In the genomic region with DNA sequence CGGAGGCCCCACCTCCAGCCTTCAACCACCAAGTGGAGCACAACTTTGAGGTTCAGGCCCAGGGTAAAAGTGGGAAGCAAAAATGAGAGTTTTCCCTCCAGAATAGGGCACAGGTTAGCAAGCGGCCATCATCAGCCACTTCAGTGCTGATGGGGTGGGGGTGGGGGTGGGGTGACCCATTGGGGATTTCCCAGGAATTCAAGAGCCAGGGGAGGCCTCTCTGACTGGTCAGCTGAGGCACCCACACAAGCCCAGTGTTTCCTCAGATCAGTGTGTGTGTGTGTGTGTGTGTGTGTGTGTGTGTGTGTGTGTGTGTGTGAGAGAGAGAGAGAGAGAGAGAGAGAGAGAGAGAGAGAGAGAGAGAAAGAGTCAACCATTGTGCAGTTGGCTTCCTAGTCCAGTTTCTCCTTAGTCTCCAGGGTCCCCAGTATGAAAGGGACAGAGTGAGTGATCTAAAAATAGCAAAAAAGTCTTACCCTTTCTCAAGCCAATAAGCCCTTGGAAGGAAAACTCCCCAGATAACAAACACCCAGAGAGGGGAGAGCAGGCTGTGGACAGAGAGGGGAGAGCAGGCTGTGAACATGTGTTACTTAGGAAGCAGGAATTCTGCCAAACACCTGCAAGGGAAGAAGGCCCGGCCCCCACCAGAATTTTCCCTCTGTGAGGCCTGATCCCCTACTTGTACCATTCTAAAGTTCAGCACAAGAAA, we compare ENCODE assay signal across 11 mouse cellular contexts. TPM values are rescaled to one million over a fixed set of nuclear protein-coding genes. Genes with fewer than 3 reads are reported as not detected.
DNase-seq lines count a peak whose midpoint lies in the region; ATAC-seq and TF ChIP-seq lines count a peak whose summit lies in the region.
"Had no signal": no experiment of that assay in that cellular context is flagged by ENCODE, and none has a peak within 500 bp of the region (broad histone marks: within the 10 kb centered on the region; RNA-seq: fewer than 3 reads in every experiment).

No protein-coding gene starts in this region.

- no peak for TF ChIP-seq EP300 in stomach, postnatal 0 days (optimal IDR thresholded peaks at IDR 0.05)

- H3K9me3 ChIP-seq in hindbrain, postnatal 0 days (ENCODE audit: low read length) = no peaks in the 10 kb centered on the region
- no peaks in the 10 kb centered on the region for H3K9me3 ChIP-seq in hindbrain, embryonic 14.5 days (ENCODE audit: control insufficient read depth, low read length)
- H3K9me3 ChIP-seq in megakaryocyte, embryonic 14.5 days = no peaks in the 10 kb centered on the region
- no peaks in the 10 kb centered on the region for H3K9me3 ChIP-seq in heart, embryonic 16.5 days (replicated peaks; ENCODE audit: control insufficient read depth, low read length)
- H3K9me3 ChIP-seq in stomach, postnatal 0 days (ENCODE audit: control insufficient read depth, low read length) = no peaks in the 10 kb centered on the region
- H3K9me3 ChIP-seq in forebrain, postnatal 0 days (ENCODE audit: low read length) = no peaks in the 10 kb centered on the region
- H3K9me3 ChIP-seq: hindbrain, embryonic 13.5 days had no signal

- no peaks in the 10 kb centered on the region for H3K4me1 ChIP-seq in hindbrain, postnatal 0 days (ENCODE audit: insufficient read depth, low read length)
- no peaks in the 10 kb centered on the region for H3K4me1 ChIP-seq in hindbrain, embryonic 14.5 days (replicated peaks; ENCODE audit: control insufficient read depth, insufficient read depth, low read length)
- H3K4me1 ChIP-seq in megakaryocyte, embryonic 14.5 days = peaks cover 61% of the 10 kb centered on the region
- peaks cover 27% of the 10 kb centered on the region for H3K4me1 ChIP-seq in heart, embryonic 16.5 days (ENCODE audit: control insufficient read depth, insufficient read depth, low read length)
- 0 out of 2 replicates have a peak, but pooled peaks cover 2% of the 10 kb centered on the region for H3K4me1 ChIP-seq in stomach, postnatal 0 days (replicated peaks; ENCODE audit: control insufficient read depth, insufficient read depth)
- no peaks in the 10 kb centered on the region for H3K4me1 ChIP-seq in forebrain, postnatal 0 days (ENCODE audit: insufficient read depth)

- DNase-seq in hindbrain, postnatal 0 days (ENCODE audit: low spot score) = no peak
- DNase-seq in hindbrain, embryonic 14.5 days (ENCODE audit: low spot score) = no peak
- no peak for DNase-seq in stomach, postnatal 0 days (ENCODE audit: low spot score)
- no peak for DNase-seq in cerebellum, postnatal 14 days
- DNase-seq in forebrain, postnatal 0 days = no peak
- DNase-seq: cerebellum, adult 9-11 months had no signal

- TF ChIP-seq CTCF in hindbrain, postnatal 0 days (IDR thresholded peaks at IDR 0.05; ENCODE audit: low read depth) = no peak
- no peak for TF ChIP-seq CTCF in stomach, postnatal 0 days (IDR thresholded peaks at IDR 0.05; ENCODE audit: low read depth)
- TF ChIP-seq CTCF in forebrain, postnatal 0 days (IDR thresholded peaks at IDR 0.05; ENCODE audit: low read depth) = no peak

- no peaks in the 10 kb centered on the region for H3K36me3 ChIP-seq in hindbrain, postnatal 0 days (ENCODE audit: insufficient read depth, low read length)
- no peaks in the 10 kb centered on the region for H3K36me3 ChIP-seq in hindbrain, embryonic 14.5 days (replicated peaks; ENCODE audit: control insufficient read depth, insufficient read depth)
- no peaks in the 10 kb centered on the region for H3K36me3 ChIP-seq in megakaryocyte, embryonic 14.5 days (replicated peaks; ENCODE audit: low read length)
- no peaks in the 10 kb centered on the region for H3K36me3 ChIP-seq in heart, embryonic 16.5 days (ENCODE audit: control insufficient read depth, insufficient read depth)
- no peaks in the 10 kb centered on the region for H3K36me3 ChIP-seq in stomach, postnatal 0 days (ENCODE audit: control insufficient read depth, insufficient read depth, low read length)
- H3K36me3 ChIP-seq in forebrain, postnatal 0 days (ENCODE audit: insufficient read depth) = no peaks in the 10 kb centered on the region
- H3K36me3 ChIP-seq: hindbrain, embryonic 13.5 days had no signal

- H3K4me2 ChIP-seq in hindbrain, postnatal 0 days (ENCODE audit: low read depth, low read length) = no peak overlapping the region
- no peak overlapping the region for H3K4me2 ChIP-seq in hindbrain, embryonic 14.5 days (replicated peaks)
- H3K4me2 ChIP-seq in heart, embryonic 16.5 days (ENCODE audit: low read depth, low read length) = no peak overlapping the region; the same call in 1 of the 2 replicates
- no peak overlapping the region for H3K4me2 ChIP-seq in stomach, postnatal 0 days (replicated peaks; ENCODE audit: low read depth)
- no peak overlapping the region for H3K4me2 ChIP-seq in forebrain, postnatal 0 days (ENCODE audit: low read depth)
- H3K4me2 ChIP-seq: hindbrain, embryonic 13.5 days had no signal

- no peak overlapping the region for H3K9ac ChIP-seq in hindbrain, postnatal 0 days (replicated peaks; ENCODE audit: low read length)
- no peak overlapping the region for H3K9ac ChIP-seq in hindbrain, embryonic 14.5 days
- H3K9ac ChIP-seq in heart, embryonic 16.5 days (ENCODE audit: low read length) = no peak overlapping the region
- no peak overlapping the region for H3K9ac ChIP-seq in stomach, postnatal 0 days (ENCODE audit: low read length)
- H3K9ac ChIP-seq in forebrain, postnatal 0 days = no peak overlapping the region
- H3K9ac ChIP-seq: hindbrain, embryonic 13.5 days; liver, embryonic 14.5 days had no signal

- H3K27me3 ChIP-seq in hindbrain, postnatal 0 days (ENCODE audit: insufficient read depth, low read length) = peaks cover 22% of the 10 kb centered on the region
- H3K27me3 ChIP-seq in hindbrain, embryonic 14.5 days (ENCODE audit: control insufficient read depth, insufficient read depth, low read length) = peaks cover 36% of the 10 kb centered on the region
- peaks cover 14% of the 10 kb centered on the region for H3K27me3 ChIP-seq in megakaryocyte, embryonic 14.5 days (replicated peaks)
- peaks cover 3% of the 10 kb centered on the region for H3K27me3 ChIP-seq in heart, embryonic 16.5 days (ENCODE audit: control insufficient read depth, insufficient read depth, low read length)
- no peaks in the 10 kb centered on the region for H3K27me3 ChIP-seq in stomach, postnatal 0 days (ENCODE audit: control insufficient read depth, insufficient read depth, low read length)
- H3K27me3 ChIP-seq in forebrain, postnatal 0 days (ENCODE audit: insufficient read depth, low read length) = peaks cover 27% of the 10 kb centered on the region

- ATAC-seq in hindbrain, postnatal 0 days = no peak
- ATAC-seq in hindbrain, embryonic 14.5 days (ENCODE audit: low FRiP score) = no peak
- ATAC-seq in megakaryocyte, adult 5-6 weeks (ENCODE audit: poor library complexity, severe bottlenecking) = no peak
- ATAC-seq in heart, embryonic 16.5 days (replicated peaks; ENCODE audit: extremely low read depth, insufficient read depth, low FRiP score) = peak; percentile 29; the same call in 1 of the 2 replicates
- ATAC-seq in stomach, postnatal 0 days (ENCODE audit: low FRiP score, low TSS enrichment) = no peak
- no peak for ATAC-seq in forebrain, postnatal 0 days

- H3K4me3 ChIP-seq in hindbrain, postnatal 0 days (ENCODE audit: low read length) = no peak overlapping the region
- H3K4me3 ChIP-seq in hindbrain, embryonic 14.5 days (replicated peaks; ENCODE audit: low read length) = no peak overlapping the region
- peak overlapping the region; percentile 43 for H3K4me3 ChIP-seq in megakaryocyte, embryonic 14.5 days (replicated peaks)
- no peak overlapping the region for H3K4me3 ChIP-seq in heart, embryonic 16.5 days (ENCODE audit: low read length)
- no peak overlapping the region for H3K4me3 ChIP-seq in stomach, postnatal 0 days (ENCODE audit: low read depth, low read length)
- no peak overlapping the region for H3K4me3 ChIP-seq in forebrain, postnatal 0 days (ENCODE audit: low read depth, low read length)
- H3K4me3 ChIP-seq: hindbrain, embryonic 13.5 days had no signal

- peak overlapping the region; percentile 32; the same call in 1 of the 2 replicates for H3K27ac ChIP-seq in hindbrain, postnatal 0 days
- H3K27ac ChIP-seq in hindbrain, embryonic 14.5 days = no peak overlapping the region
- peak overlapping the region; percentile 94 for H3K27ac ChIP-seq in heart, embryonic 16.5 days (ENCODE audit: low read length)
- peak overlapping the region; percentile 61; the same call in 1 of the 2 replicates for H3K27ac ChIP-seq in stomach, postnatal 0 days (replicated peaks)
- no peak overlapping the region for H3K27ac ChIP-seq in forebrain, postnatal 0 days (ENCODE audit: low read depth, low read length)
- H3K27ac ChIP-seq: hindbrain, embryonic 13.5 days; liver, embryonic 14.5 days had no signal

- WGBS in hindbrain, postnatal 0 days = 56% methylated on average over 3 of the region's 3 CpGs
- WGBS in hindbrain, embryonic 14.5 days = 49% methylated on average over 3 of the region's 3 CpGs
- 43% methylated on average over 3 of the region's 3 CpGs for WGBS in heart, embryonic 16.5 days
- WGBS in stomach, postnatal 0 days = 55% methylated on average over 3 of the region's 3 CpGs
- 57% methylated on average over 3 of the region's 3 CpGs for WGBS in forebrain, postnatal 0 days

RNA-seq across cellular contexts. Expression of gene Ccdc194, which starts 1.8 kb away (rescaled TPM):
- 0.58 TPM in 1 of 2 replicates, not detected in the other for total RNA-seq in hindbrain, postnatal 0 days (2014; rRNA removed)
- 0.13 and 0.34 TPM in 2 replicates for polyA plus RNA-seq in hindbrain, postnatal 0 days (2015; fragmentation: Nextera tagmentation; extraction: Ambion mirVana)
- polyA plus RNA-seq in hindbrain, embryonic 14.5 days (2014; fragmentation: Nextera tagmentation; extraction: Ambion mirVana) = 0.22 and 0.92 TPM in 2 replicates
- 0.16 TPM in 1 of 2 replicates, not detected in the other for polyA plus RNA-seq in megakaryocyte, embryonic 14.5 days (2012; ENCODE audit: insufficient read depth, low replicate concordance)
- total RNA-seq in megakaryocyte, adult 5-6 weeks (2015) = not detected in 2 replicates
- total RNA-seq in megakaryocyte, adult 5-6 weeks (2017) = not detected in 2 replicates
- polyA plus RNA-seq in heart, embryonic 16.5 days (2015; fragmentation: Nextera tagmentation; extraction: Ambion mirVana) = 0.29 and 0.54 TPM in 2 replicates
- 0.29 and 0.46 TPM in 2 replicates for polyA plus RNA-seq in stomach, postnatal 0 days (2015; fragmentation: Nextera tagmentation; extraction: Ambion mirVana)
- total RNA-seq in forebrain, postnatal 0 days (2014; rRNA removed) = 0.48 TPM in 1 of 2 replicates, not detected in the other
- 0.08 and 0.16 TPM in 2 replicates for polyA plus RNA-seq in forebrain, postnatal 0 days (2015; fragmentation: Nextera tagmentation; extraction: Ambion mirVana)

RNA-seq across cellular contexts. Expression of gene Bst2, which starts 9.9 kb away (rescaled TPM):
- 14.4 and 27.5 TPM in 2 replicates for total RNA-seq in hindbrain, postnatal 0 days (2014; rRNA removed)
- polyA plus RNA-seq in hindbrain, postnatal 0 days (2015; fragmentation: Nextera tagmentation; extraction: Ambion mirVana) = 21.0 and 22.7 TPM in 2 replicates
- 4.0 and 5.4 TPM in 2 replicates for polyA plus RNA-seq in hindbrain, embryonic 14.5 days (2014; fragmentation: Nextera tagmentation; extraction: Ambion mirVana)
- 105 and 345 TPM in 2 replicates for polyA plus RNA-seq in megakaryocyte, embryonic 14.5 days (2012; ENCODE audit: insufficient read depth, low replicate concordance)
- total RNA-seq in megakaryocyte, adult 5-6 weeks (2015) = 19.6 and 23.1 TPM in 2 replicates
- total RNA-seq in megakaryocyte, adult 5-6 weeks (2017) = 91.4 and 111 TPM in 2 replicates
- polyA plus RNA-seq in heart, embryonic 16.5 days (2015; fragmentation: Nextera tagmentation; extraction: Ambion mirVana) = 36.6 and 46.5 TPM in 2 replicates
- polyA plus RNA-seq in stomach, postnatal 0 days (2015; fragmentation: Nextera tagmentation; extraction: Ambion mirVana) = 32.8 and 34.2 TPM in 2 replicates
- 10.1 and 17.8 TPM in 2 replicates for total RNA-seq in forebrain, postnatal 0 days (2014; rRNA removed)
- polyA plus RNA-seq in forebrain, postnatal 0 days (2015; fragmentation: Nextera tagmentation; extraction: Ambion mirVana) = 19.3 and 21.0 TPM in 2 replicates

RNA-seq across cellular contexts. Expression of gene Mvb12a, which starts 15.4 kb away (rescaled TPM):
- 75.9 and 83.8 TPM in 2 replicates for total RNA-seq in hindbrain, postnatal 0 days (2014; rRNA removed)
- polyA plus RNA-seq in hindbrain, postnatal 0 days (2015; fragmentation: Nextera tagmentation; extraction: Ambion mirVana) = 83.7 and 85.7 TPM in 2 replicates
- polyA plus RNA-seq in hindbrain, embryonic 14.5 days (2014; fragmentation: Nextera tagmentation; extraction: Ambion mirVana) = 50.8 and 66.6 TPM in 2 replicates
- 199 and 226 TPM in 2 replicates for polyA plus RNA-seq in megakaryocyte, embryonic 14.5 days (2012; ENCODE audit: insufficient read depth, low replicate concordance)
- total RNA-seq in megakaryocyte, adult 5-6 weeks (2015) = 47.1 and 48.5 TPM in 2 replicates
- total RNA-seq in megakaryocyte, adult 5-6 weeks (2017) = 42.8 and 68.8 TPM in 2 replicates
- polyA plus RNA-seq in heart, embryonic 16.5 days (2015; fragmentation: Nextera tagmentation; extraction: Ambion mirVana) = 60.3 and 65.8 TPM in 2 replicates
- 103 TPM in 2 replicates for polyA plus RNA-seq in stomach, postnatal 0 days (2015; fragmentation: Nextera tagmentation; extraction: Ambion mirVana)
- total RNA-seq in forebrain, postnatal 0 days (2014; rRNA removed) = 70.5 and 81.7 TPM in 2 replicates
- polyA plus RNA-seq in forebrain, postnatal 0 days (2015; fragmentation: Nextera tagmentation; extraction: Ambion mirVana) = 73.4 and 87.4 TPM in 2 replicates

RNA-seq across cellular contexts. Expression of gene Plvap, which starts 15.8 kb away (rescaled TPM):
- 8.0 and 8.3 TPM in 2 replicates for total RNA-seq in hindbrain, postnatal 0 days (2014; rRNA removed)
- 10.2 and 15.3 TPM in 2 replicates for polyA plus RNA-seq in hindbrain, postnatal 0 days (2015; fragmentation: Nextera tagmentation; extraction: Ambion mirVana)
- 9.2 and 10.5 TPM in 2 replicates for polyA plus RNA-seq in hindbrain, embryonic 14.5 days (2014; fragmentation: Nextera tagmentation; extraction: Ambion mirVana)
- 4.0 and 6.0 TPM in 2 replicates for polyA plus RNA-seq in megakaryocyte, embryonic 14.5 days (2012; ENCODE audit: insufficient read depth, low replicate concordance)
- total RNA-seq in megakaryocyte, adult 5-6 weeks (2015) = 0.11 and 0.25 TPM in 2 replicates
- total RNA-seq in megakaryocyte, adult 5-6 weeks (2017) = 0.22 and 0.28 TPM in 2 replicates
- 86.4 and 106 TPM in 2 replicates for polyA plus RNA-seq in heart, embryonic 16.5 days (2015; fragmentation: Nextera tagmentation; extraction: Ambion mirVana)
- polyA plus RNA-seq in stomach, postnatal 0 days (2015; fragmentation: Nextera tagmentation; extraction: Ambion mirVana) = 56.3 and 60.9 TPM in 2 replicates
- 2.2 and 4.0 TPM in 2 replicates for total RNA-seq in forebrain, postnatal 0 days (2014; rRNA removed)
- polyA plus RNA-seq in forebrain, postnatal 0 days (2015; fragmentation: Nextera tagmentation; extraction: Ambion mirVana) = 6.9 and 8.7 TPM in 2 replicates

RNA-seq across cellular contexts. Expression of gene Tmem221, which starts 31.4 kb away (rescaled TPM):
- 1.3 TPM in 1 of 2 replicates, not detected in the other for total RNA-seq in hindbrain, postnatal 0 days (2014; rRNA removed)
- 0.18 and 0.29 TPM in 2 replicates for polyA plus RNA-seq in hindbrain, postnatal 0 days (2015; fragmentation: Nextera tagmentation; extraction: Ambion mirVana)
- polyA plus RNA-seq in hindbrain, embryonic 14.5 days (2014; fragmentation: Nextera tagmentation; extraction: Ambion mirVana) = 0.32 TPM in 1 of 2 replicates, not detected in the other
- polyA plus RNA-seq in megakaryocyte, embryonic 14.5 days (2012; ENCODE audit: insufficient read depth, low replicate concordance) = 1.3 TPM in 1 of 2 replicates, not detected in the other
- 1.7 and 1.8 TPM in 2 replicates for total RNA-seq in megakaryocyte, adult 5-6 weeks (2015)
- total RNA-seq in megakaryocyte, adult 5-6 weeks (2017) = 0.57 and 0.99 TPM in 2 replicates
- polyA plus RNA-seq in heart, embryonic 16.5 days (2015; fragmentation: Nextera tagmentation; extraction: Ambion mirVana) = 0.99 and 1.4 TPM in 2 replicates
- 1.0 and 1.4 TPM in 2 replicates for polyA plus RNA-seq in stomach, postnatal 0 days (2015; fragmentation: Nextera tagmentation; extraction: Ambion mirVana)
- 0.08 TPM in 1 of 2 replicates, not detected in the other for total RNA-seq in forebrain, postnatal 0 days (2014; rRNA removed)
- 0.16 and 0.18 TPM in 2 replicates for polyA plus RNA-seq in forebrain, postnatal 0 days (2015; fragmentation: Nextera tagmentation; extraction: Ambion mirVana)

Comparison
In these comparisons a context has a peak if more than half of its experiments do, and no peak if none do; other contexts are left out.
1. H3K27ac ChIP-seq: peak in hindbrain, postnatal 0 days (single experiment), heart, embryonic 16.5 days (single experiment) and stomach, postnatal 0 days (single experiment); none in hindbrain, embryonic 14.5 days (single experiment) and forebrain, postnatal 0 days (single experiment).